Mouse (Mus musculus): ENCODE measurements around the gene Lrrc8c. TPM values are rescaled to one million over a fixed set of nuclear protein-coding genes. Genes with fewer than 3 reads are reported as not detected.

Lrrc8c gene
- total RNA-seq, 1 experiment, result 9.4 TPM

GRCm38 (mm10) chr5:105557346-105557745 is 38.2 kb downstream of the Lrrc8c start:
- DNase-seq (ENCODE audit: low read depth, low spot score), result no peak
- Histone ChIP-seq H3K4me1 (ENCODE audit: control insufficient read depth in 2 of 2, insufficient read depth in 2 of 2, low read length in 2 of 2, poor library complexity in 1 of 2) (no peaks in the 10 kb centered on the region), H3K9me3 (ENCODE audit: control insufficient read depth, insufficient read depth, low read depth, low read length) (no peaks in the 10 kb centered on the region), H3K36me3 (ENCODE audit: control insufficient read depth, insufficient read depth, low read length, poor library complexity, severe bottlenecking) (no peaks in the 10 kb centered on the region), H3K9ac (ENCODE audit: insufficient read depth, low read depth, low read length, poor library complexity, severe bottlenecking) (no peak overlapping the region), H3K4me3 (ENCODE audit: insufficient read depth in 1 of 2, low read depth in 1 of 2, low read length in 2 of 2, poor library complexity in 1 of 2, severe bottlenecking in 1 of 2) (no peak overlapping the region), H3K27ac (ENCODE audit: insufficient read depth, low read depth, low read length, poor library complexity, severe bottlenecking) (no peak overlapping the region)
- no peak for TF ChIP-seq CHD2 (IDR thresholded peaks at IDR 0.05; ENCODE audit: low read depth, low read length)
- TF ChIP-seq ZC3H11A (IDR thresholded peaks at IDR 0.05; ENCODE audit: borderline replicate concordance, low read depth, low read length), result no peak
- no peak for TF ChIP-seq MAFK (IDR thresholded peaks at IDR 0.05; ENCODE audit: insufficient read depth, low read depth, low read length)
- no peak for TF ChIP-seq HCFC1 (IDR thresholded peaks at IDR 0.05; ENCODE audit: borderline replicate concordance, insufficient read depth, low read length)
- TF ChIP-seq ZNF384 (IDR thresholded peaks at IDR 0.05; ENCODE audit: low read depth, low read length), result no peak
- in situ Hi-C loops (cut with MboI; ENCODE audit: low sequenced_read_pairs in 2 of 2, unreplicated experiment in 2 of 2), result no loop called here

GRCm38 (mm10) chr5:105557777-105558240 is 38.6 kb downstream of the Lrrc8c start:
- in situ Hi-C loops (cut with MboI; ENCODE audit: low sequenced_read_pairs in 2 of 2, unreplicated experiment in 2 of 2), result no loop called here
- TF ChIP-seq ZNF384 (IDR thresholded peaks at IDR 0.05; ENCODE audit: low read depth, low read length) (no peak), MAFK (IDR thresholded peaks at IDR 0.05; ENCODE audit: insufficient read depth, low read depth, low read length) (no peak), ZC3H11A (IDR thresholded peaks at IDR 0.05; ENCODE audit: borderline replicate concordance, low read depth, low read length) (no peak), CHD2 (IDR thresholded peaks at IDR 0.05; ENCODE audit: low read depth, low read length) (no peak), HCFC1 (IDR thresholded peaks at IDR 0.05; ENCODE audit: borderline replicate concordance, insufficient read depth, low read length) (no peak)
- no peaks in the 10 kb centered on the region for H3K4me1 ChIP-seq (ENCODE audit: control insufficient read depth in 2 of 2, insufficient read depth in 2 of 2, low read length in 2 of 2, poor library complexity in 1 of 2)
- no peak overlapping the region for H3K4me3 ChIP-seq (ENCODE audit: insufficient read depth in 1 of 2, low read depth in 1 of 2, low read length in 2 of 2, poor library complexity in 1 of 2, severe bottlenecking in 1 of 2)
- no peaks in the 10 kb centered on the region for H3K36me3 ChIP-seq (ENCODE audit: control insufficient read depth, insufficient read depth, low read length, poor library complexity, severe bottlenecking)
- no peak overlapping the region for H3K9ac ChIP-seq (ENCODE audit: insufficient read depth, low read depth, low read length, poor library complexity, severe bottlenecking)
- H3K9me3 ChIP-seq (ENCODE audit: control insufficient read depth, insufficient read depth, low read depth, low read length), result no peaks in the 10 kb centered on the region
- DNase-seq (ENCODE audit: low read depth, low spot score), result no peak
- no peak overlapping the region for H3K27ac ChIP-seq (ENCODE audit: insufficient read depth, low read depth, low read length, poor library complexity, severe bottlenecking)

GRCm38 (mm10) chr5:105558517-105558916 is 39.3 kb downstream of the Lrrc8c start:
- in situ Hi-C loops (cut with MboI; ENCODE audit: low sequenced_read_pairs in 2 of 2, unreplicated experiment in 2 of 2), result no loop called here
- H3K9me3 ChIP-seq (ENCODE audit: control insufficient read depth, insufficient read depth, low read depth, low read length), result no peaks in the 10 kb centered on the region
- H3K27ac ChIP-seq (ENCODE audit: insufficient read depth, low read depth, low read length, poor library complexity, severe bottlenecking), result no peak overlapping the region
- no peak for DNase-seq (ENCODE audit: low read depth, low spot score)
- TF ChIP-seq CHD2 (IDR thresholded peaks at IDR 0.05; ENCODE audit: low read depth, low read length) (no peak), HCFC1 (IDR thresholded peaks at IDR 0.05; ENCODE audit: borderline replicate concordance, insufficient read depth, low read length) (no peak), ZC3H11A (IDR thresholded peaks at IDR 0.05; ENCODE audit: borderline replicate concordance, low read depth, low read length) (no peak), ZNF384 (IDR thresholded peaks at IDR 0.05; ENCODE audit: low read depth, low read length) (no peak), MAFK (IDR thresholded peaks at IDR 0.05; ENCODE audit: insufficient read depth, low read depth, low read length) (no peak)
- no peak overlapping the region for H3K4me3 ChIP-seq (ENCODE audit: insufficient read depth in 1 of 2, low read depth in 1 of 2, low read length in 2 of 2, poor library complexity in 1 of 2, severe bottlenecking in 1 of 2)
- H3K4me1 ChIP-seq (ENCODE audit: control insufficient read depth in 2 of 2, insufficient read depth in 2 of 2, low read length in 2 of 2, poor library complexity in 1 of 2), result no peaks in the 10 kb centered on the region
- no peaks in the 10 kb centered on the region for H3K36me3 ChIP-seq (ENCODE audit: control insufficient read depth, insufficient read depth, low read length, poor library complexity, severe bottlenecking)
- no peak overlapping the region for H3K9ac ChIP-seq (ENCODE audit: insufficient read depth, low read depth, low read length, poor library complexity, severe bottlenecking)

- no peak overlapping the region for H3K9ac ChIP-seq (ENCODE audit: insufficient read depth, low read depth, low read length, poor library complexity, severe bottlenecking)
- in situ Hi-C loops (cut with MboI; ENCODE audit: low sequenced_read_pairs in 2 of 2, unreplicated experiment in 2 of 2), result no loop called here
- H3K9me3 ChIP-seq (ENCODE audit: control insufficient read depth, insufficient read depth, low read depth, low read length), result no peaks in the 10 kb centered on the region
- DNase-seq (ENCODE audit: low read depth, low spot score), result no peak
- H3K27ac ChIP-seq (ENCODE audit: insufficient read depth, low read depth, low read length, poor library complexity, severe bottlenecking), result no peak overlapping the region
- no peaks in the 10 kb centered on the region; the same call in 1 of the 2 replicates for H3K36me3 ChIP-seq (ENCODE audit: control insufficient read depth, insufficient read depth, low read length, poor library complexity, severe bottlenecking)
- no peaks in the 10 kb centered on the region for H3K4me1 ChIP-seq (ENCODE audit: control insufficient read depth in 2 of 2, insufficient read depth in 2 of 2, low read length in 2 of 2, poor library complexity in 1 of 2)
- no peak for TF ChIP-seq CHD2 (IDR thresholded peaks at IDR 0.05; ENCODE audit: low read depth, low read length)
- no peak for TF ChIP-seq ZNF384 (IDR thresholded peaks at IDR 0.05; ENCODE audit: low read depth, low read length)
- no peak for TF ChIP-seq HCFC1 (IDR thresholded peaks at IDR 0.05; ENCODE audit: borderline replicate concordance, insufficient read depth, low read length)
- no peak for TF ChIP-seq ZC3H11A (IDR thresholded peaks at IDR 0.05; ENCODE audit: borderline replicate concordance, low read depth, low read length)
- no peak for TF ChIP-seq MAFK (IDR thresholded peaks at IDR 0.05; ENCODE audit: insufficient read depth, low read depth, low read length)
- no peak overlapping the region for H3K4me3 ChIP-seq (ENCODE audit: insufficient read depth in 1 of 2, low read depth in 1 of 2, low read length in 2 of 2, poor library complexity in 1 of 2, severe bottlenecking in 1 of 2)
Measured at GRCm38 (mm10) chr5:105561926-105562325, 42.7 kb downstream of the Lrrc8c start.

- Histone ChIP-seq H3K9ac (ENCODE audit: insufficient read depth, low read depth, low read length, poor library complexity, severe bottlenecking) (no peak overlapping the region), H3K36me3 (ENCODE audit: control insufficient read depth, insufficient read depth, low read length, poor library complexity, severe bottlenecking) (no peaks in the 10 kb centered on the region; the same call in 1 of the 2 replicates), H3K4me1 (ENCODE audit: control insufficient read depth in 2 of 2, insufficient read depth in 2 of 2, low read length in 2 of 2, poor library complexity in 1 of 2) (no peaks in the 10 kb centered on the region), H3K9me3 (ENCODE audit: control insufficient read depth, insufficient read depth, low read depth, low read length) (no peaks in the 10 kb centered on the region), H3K27ac (ENCODE audit: insufficient read depth, low read depth, low read length, poor library complexity, severe bottlenecking) (no peak overlapping the region), H3K4me3 (ENCODE audit: insufficient read depth in 1 of 2, low read depth in 1 of 2, low read length in 2 of 2, poor library complexity in 1 of 2, severe bottlenecking in 1 of 2) (no peak overlapping the region)
- in situ Hi-C loops (cut with MboI; ENCODE audit: low sequenced_read_pairs in 2 of 2, unreplicated experiment in 2 of 2), result no loop called here
- TF ChIP-seq HCFC1 (IDR thresholded peaks at IDR 0.05; ENCODE audit: borderline replicate concordance, insufficient read depth, low read length), result no peak
- TF ChIP-seq ZNF384 (IDR thresholded peaks at IDR 0.05; ENCODE audit: low read depth, low read length), result no peak
- no peak for TF ChIP-seq MAFK (IDR thresholded peaks at IDR 0.05; ENCODE audit: insufficient read depth, low read depth, low read length)
- no peak for TF ChIP-seq CHD2 (IDR thresholded peaks at IDR 0.05; ENCODE audit: low read depth, low read length)
- no peak for TF ChIP-seq ZC3H11A (IDR thresholded peaks at IDR 0.05; ENCODE audit: borderline replicate concordance, low read depth, low read length)
- no peak for DNase-seq (ENCODE audit: low read depth, low spot score)
Measured at GRCm38 (mm10) chr5:105564761-105565160, 45.6 kb downstream of the Lrrc8c start.
